Mouse (Mus musculus) hindbrain, postnatal 0 days (tissue): Measurements from ENCODE around the gene Gsc2. TPM values are rescaled to one million over a fixed set of nuclear protein-coding genes. Genes with fewer than 3 reads are reported as not detected.
"Not testable (repeated sequence)": the region's sequence is repeated elsewhere in the genome, so short reads cannot be mapped to it uniquely, and the experiment has no call there.

Source experiments
- ATAC-seq: fragments of 200-750 bp; cut with Nextera tagmentation; 2 replicates; pipeline ENCODE4 v1.8.0; 2017; ENCODE audit warnings: mild to moderate bottlenecking, moderate TSS enrichment, moderate library complexity
- DNase-seq: peaks from one replicate; pipeline ENCODE4 v3.0.0-alpha.2; 2015; ENCODE audit warnings: low spot score
- H3K27ac ChIP-seq: fragments of 300-500 bp; sonication (generic); 2 replicates; pipeline ENCODE4 v1.5.1; 2014; ENCODE audit warnings: mild to moderate bottlenecking
- H3K27me3 ChIP-seq: fragments of 300-500 bp; sonication (generic); 2 replicates; pipeline ENCODE4 v1.6.1; 2014; ENCODE audit warnings: low read length, mixed read lengths; ENCODE audit not compliant: insufficient read depth
- H3K36me3 ChIP-seq: fragments of 300-500 bp; sonication (generic); 2 replicates; pipeline ENCODE4 v1.6.1; 2014; ENCODE audit warnings: low read length, mixed read lengths; ENCODE audit not compliant: insufficient read depth
- H3K4me1 ChIP-seq: fragments of 300-500 bp; sonication (generic); 2 replicates; pipeline ENCODE4 v1.6.1; 2014; ENCODE audit warnings: antibody characterized with exemption, low read length, mixed read lengths; ENCODE audit not compliant: insufficient read depth
- H3K4me2 ChIP-seq: fragments of 300-500 bp; sonication (generic); 2 replicates; pipeline ENCODE4 v1.6.1; 2014; ENCODE audit warnings: low read depth, mild to moderate bottlenecking, low read length, moderate library complexity, mixed read lengths
- H3K4me3 ChIP-seq: fragments of 300-500 bp; sonication (generic); 2 replicates; pipeline ENCODE4 v1.5.1; 2014; ENCODE audit warnings: low read length
- H3K9ac ChIP-seq: fragments of 300-500 bp; sonication (generic); replicated peaks from 2 replicates; pipeline ENCODE4 v1.6.1; 2014; ENCODE audit warnings: mild to moderate bottlenecking, low read length, moderate library complexity, mixed read lengths
- H3K9me3 ChIP-seq: fragments of 300-500 bp; sonication (generic); 2 replicates; pipeline ENCODE4 v1.6.1; 2016; ENCODE audit warnings: low read length, mixed read lengths
- CTCF ChIP-seq: IDR thresholded peaks from 2 replicates; pipeline ENCODE4 v1.5.1; 2016; ENCODE audit warnings: antibody characterized with exemption, control low read depth, low read depth
- WGBS: fragments of 180-500 bp; shearing (Covaris S2); extraction: QIAGEN DNeasy Blood & Tissue Kit; methylation state at CpG from one replicate; pipeline ENCODE4 v1.1.7; 2014; 5-methylcytosine and 5-hydroxymethylcytosine counted together
- polyA plus RNA-seq: library from polyadenylated mRNA; unstranded; fragments of >200 nt; fragmentation: Nextera tagmentation; extraction: Ambion mirVana; gene quantifications from 2 replicates; pipeline ENCODE4 v1.2.1, GENCODE M21; 2015
- total RNA-seq: library from RNA; depleted of rRNA; stranded (reverse); fragments of >200 nt; gene quantifications from 2 replicates; pipeline ENCODE4 v1.2.3, GENCODE M21; 2014; rRNA removed

Gsc2 gene
- 0.21 and 0.61 TPM in 2 replicates for total RNA-seq
- polyA plus RNA-seq = 0.76 and 1.0 TPM in 2 replicates

DNA sequence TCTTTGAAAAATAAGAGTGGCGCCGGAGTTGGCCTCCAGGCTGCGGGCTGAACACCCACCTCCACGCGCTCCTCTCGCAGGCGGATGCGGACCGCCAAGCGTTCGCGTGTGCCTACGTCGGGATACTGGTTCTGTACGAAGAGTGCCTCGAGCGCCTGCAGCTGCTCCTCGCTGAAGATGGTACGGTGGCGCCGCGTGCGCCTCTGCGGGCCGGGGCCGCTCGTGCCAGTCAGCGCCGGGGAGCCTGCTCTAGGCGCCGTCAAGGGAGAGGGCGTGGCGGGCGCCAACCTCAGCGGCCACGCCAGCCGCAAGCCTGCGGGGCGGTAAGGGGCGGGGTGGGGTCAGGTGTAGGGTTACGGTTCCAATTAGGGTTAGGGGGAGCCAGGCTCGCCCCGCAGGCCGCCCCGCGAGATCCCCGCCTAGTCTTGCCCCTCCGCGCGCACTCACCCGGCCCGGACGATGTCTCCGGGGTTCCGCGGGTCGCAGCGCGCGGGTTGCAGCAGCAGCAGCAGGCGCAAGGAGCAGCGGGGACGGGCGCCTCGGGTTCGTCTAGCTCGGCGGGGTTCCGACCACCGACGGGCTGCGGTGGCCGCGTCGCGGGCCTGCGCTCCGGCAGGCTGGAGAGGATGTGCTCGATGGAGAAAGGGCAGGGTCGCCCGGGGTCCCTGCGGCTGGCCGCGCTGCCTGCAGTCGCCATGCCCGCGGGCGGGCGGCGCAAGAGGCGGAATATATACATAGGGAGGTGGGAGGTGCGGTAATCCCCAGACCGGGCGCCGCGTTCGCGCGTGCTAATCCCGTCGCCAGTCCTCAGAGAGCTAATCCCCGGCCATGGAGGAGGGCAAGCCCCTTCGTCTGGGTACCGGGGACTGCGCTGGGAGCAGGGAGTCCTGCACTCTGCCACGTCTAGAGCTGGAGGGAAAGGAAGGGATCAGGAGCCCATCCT is at the start of gene Gsc2:
TSS of gene Gsc2 (minus strand) at position 753 of the 943 bp plus-strand sequence.
- no peaks in the 10 kb centered on the region for H3K9me3 ChIP-seq
- no peak within 1 kb of the TSS for H3K27ac ChIP-seq
- DNase-seq (peak; percentile 28), ATAC-seq (no peak; the same call in 1 of the 2 replicates)
- H3K4me1 ChIP-seq = peaks cover 16% of the 10 kb centered on the region
- 2% methylated on average over 95 of the region's 106 CpGs for WGBS
- no peaks in the 10 kb centered on the region for H3K36me3 ChIP-seq
- H3K27me3 ChIP-seq = peaks cover 37% of the 10 kb centered on the region
- H3K4me3 ChIP-seq = peak within 1 kb of the TSS; percentile 32
- peak within 1 kb of the TSS; percentile 51 for H3K4me2 ChIP-seq
- peak within 1 kb of the TSS; percentile 28; the same call in 1 of the 2 replicates for H3K9ac ChIP-seq
- no peak for TF ChIP-seq CTCF

DNA sequence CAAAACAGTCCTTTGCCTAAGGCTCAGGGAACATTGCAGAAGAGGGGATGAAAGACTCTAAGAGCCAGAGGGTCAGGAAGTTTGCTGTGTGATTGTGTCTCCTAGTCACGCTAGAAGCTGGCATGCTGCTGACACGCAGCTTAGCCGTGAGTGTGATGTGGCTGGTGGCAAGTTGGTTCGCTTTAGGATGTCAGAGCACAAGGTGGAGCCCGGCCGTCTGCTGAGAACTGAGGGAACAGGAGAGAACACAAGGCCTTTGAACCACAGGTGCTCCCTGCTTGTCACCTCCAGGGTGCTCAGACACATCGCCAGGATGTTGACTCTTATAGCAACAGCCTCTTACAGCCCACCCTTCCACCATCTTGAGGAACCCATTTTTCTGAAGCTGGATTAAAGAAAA is 47.2 kb upstream of the Gsc2 start:
- Histone ChIP-seq H3K27me3 (no peaks in the 10 kb centered on the region), H3K9ac (no peak overlapping the region), H3K4me1 (no peaks in the 10 kb centered on the region), H3K9me3 (no peaks in the 10 kb centered on the region), H3K4me2 (no peak overlapping the region), H3K27ac (no peak overlapping the region), H3K4me3 (no peak overlapping the region), H3K36me3 (no peaks in the 10 kb centered on the region)
- ATAC-seq (no peak), DNase-seq (no peak)
- WGBS = 86% methylated on average over 7 of the region's 7 CpGs
- TF ChIP-seq CTCF = no peak

DNA sequence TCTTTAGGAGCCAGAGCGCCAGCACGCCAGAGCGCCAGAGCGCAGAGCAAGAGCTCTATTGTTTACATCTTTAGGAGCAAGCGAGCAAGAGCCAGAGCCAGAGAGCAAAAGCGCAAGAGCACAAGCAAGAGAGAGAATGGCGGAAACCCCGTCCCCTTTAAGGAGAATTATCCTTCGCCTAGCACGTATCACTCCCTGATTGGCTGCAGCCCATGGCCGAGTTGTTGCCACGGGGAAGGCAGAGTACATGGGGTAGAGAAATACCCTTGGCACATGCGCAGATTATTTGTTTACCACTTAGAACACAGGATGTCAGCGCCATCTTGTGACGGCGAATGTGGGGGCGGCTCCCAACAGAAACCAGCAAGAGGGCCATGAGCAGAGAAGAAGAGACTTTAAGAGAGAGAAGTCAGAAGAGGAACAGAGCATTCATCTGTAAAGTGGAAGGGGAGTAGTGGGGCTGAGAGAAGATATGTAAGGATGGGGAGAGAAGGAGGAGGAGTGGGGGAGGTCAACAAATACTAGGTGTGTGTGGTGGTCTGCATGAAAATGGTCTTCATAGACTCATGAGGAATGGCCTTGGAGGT is 41.3 kb upstream of the Gsc2 start:
- not testable (repeated sequence) for H3K4me1 ChIP-seq, H3K4me2 ChIP-seq, H3K27ac ChIP-seq, H3K9ac ChIP-seq, H3K27me3 ChIP-seq, H3K4me3 ChIP-seq, ATAC-seq, DNase-seq, H3K9me3 ChIP-seq, H3K36me3 ChIP-seq
- WGBS = 93% methylated on average over 17 of the region's 17 CpGs

DNA sequence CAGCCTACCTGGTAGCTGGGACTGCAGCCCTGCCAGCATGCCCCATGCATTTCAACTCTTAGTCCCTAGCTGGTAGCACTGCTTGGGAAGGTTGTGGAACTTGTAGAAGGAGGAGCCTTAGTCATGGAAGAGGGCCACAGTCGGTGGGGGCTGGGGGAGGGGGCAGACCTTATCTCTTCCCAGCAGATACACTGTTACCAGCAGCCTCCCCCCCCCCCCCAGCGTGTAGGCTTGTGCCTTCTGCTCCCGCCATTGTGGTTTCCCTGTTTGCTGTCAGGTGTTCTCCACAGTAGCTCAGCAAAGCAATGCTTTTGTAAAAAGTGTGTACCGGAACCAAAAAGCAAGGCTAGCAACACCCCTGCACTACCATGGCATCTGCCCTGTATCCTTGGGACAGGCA is 36.8 kb upstream of the Gsc2 start:
- TF ChIP-seq CTCF = no peak
- ATAC-seq = no peak
- Histone ChIP-seq H3K36me3 (no peaks in the 10 kb centered on the region), H3K9me3 (no peaks in the 10 kb centered on the region), H3K27me3 (no peaks in the 10 kb centered on the region), H3K27ac (no peak overlapping the region), H3K4me3 (no peak overlapping the region), H3K4me1 (no peaks in the 10 kb centered on the region), H3K4me2 (no peak overlapping the region), H3K9ac (no peak overlapping the region)
- WGBS = 93% methylated on average over 4 of the region's 4 CpGs
- no peak for DNase-seq

DNA sequence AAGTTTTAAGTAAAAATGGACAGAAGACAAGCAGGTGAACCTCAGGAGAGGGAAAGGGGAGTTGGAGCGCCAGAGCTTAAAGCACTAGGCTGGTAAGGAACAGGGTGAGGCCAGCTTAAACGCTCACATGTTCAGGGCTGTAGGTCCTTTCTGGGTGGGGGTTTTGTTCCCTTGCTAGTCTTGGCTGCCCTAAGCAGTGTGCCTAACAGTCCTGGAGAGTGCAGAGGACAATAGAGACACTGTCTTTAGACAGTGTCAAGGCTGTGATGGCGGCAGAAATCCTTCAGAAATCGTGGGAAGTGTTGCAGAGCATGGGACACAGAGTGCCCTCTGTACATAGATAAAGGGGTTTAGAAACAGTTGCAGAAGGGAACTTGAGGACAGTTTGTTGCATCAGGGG is 35.2 kb upstream of the Gsc2 start:
- ATAC-seq = peak; percentile 82
- WGBS = 30% methylated on average over 4 of the region's 4 CpGs
- H3K27me3 ChIP-seq = no peaks in the 10 kb centered on the region
- H3K9ac ChIP-seq = no peak overlapping the region
- no peak overlapping the region for H3K27ac ChIP-seq
- no peak for TF ChIP-seq CTCF
- no peaks in the 10 kb centered on the region for H3K36me3 ChIP-seq
- no peaks in the 10 kb centered on the region for H3K4me1 ChIP-seq
- H3K4me2 ChIP-seq = no peak overlapping the region
- no peaks in the 10 kb centered on the region for H3K9me3 ChIP-seq
- peak; percentile 17 for DNase-seq
- no peak overlapping the region for H3K4me3 ChIP-seq

DNA sequence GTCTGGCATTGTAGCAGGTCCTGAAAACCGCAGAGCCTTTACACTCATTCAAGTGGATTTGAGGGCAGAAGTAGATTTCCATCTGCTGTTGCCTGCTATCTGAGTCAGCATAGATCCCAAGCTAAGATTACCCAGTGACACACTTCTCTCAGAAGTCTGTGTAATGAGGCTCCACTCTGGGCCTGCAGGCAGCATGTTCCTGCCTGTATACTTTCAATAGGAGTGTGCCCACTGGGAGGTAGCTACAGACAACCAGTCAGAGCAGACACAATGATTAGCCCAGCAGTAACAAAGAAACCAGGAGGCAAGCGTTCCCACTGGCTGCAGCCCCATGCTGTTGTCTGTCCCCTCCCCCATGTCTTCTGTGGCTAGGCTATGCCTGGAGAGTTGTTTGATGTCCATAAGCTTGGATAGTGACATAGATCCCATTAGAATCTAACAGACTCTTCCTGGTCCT is 34.6 kb upstream of the Gsc2 start:
- ATAC-seq (peak; percentile 76), DNase-seq (peak; percentile 19)
- TF ChIP-seq CTCF = no peak
- H3K27me3 ChIP-seq = no peaks in the 10 kb centered on the region
- H3K4me1 ChIP-seq = no peaks in the 10 kb centered on the region
- H3K27ac ChIP-seq = no peak overlapping the region
- no peak overlapping the region for H3K9ac ChIP-seq
- no peak overlapping the region for H3K4me2 ChIP-seq
- no peaks in the 10 kb centered on the region for H3K9me3 ChIP-seq
- WGBS = 15% methylated on average over 2 of the region's 2 CpGs
- no peaks in the 10 kb centered on the region for H3K36me3 ChIP-seq
- no peak overlapping the region for H3K4me3 ChIP-seq
